Mouse (Mus musculus) activated CD4-positive, CD25-positive, alpha-beta regulatory T cell, adult 4 months (primary cell): ENCODE data around the gene Hoxb6. TPM values are rescaled to one million over a fixed set of nuclear protein-coding genes. Genes with fewer than 3 reads are reported as not detected.

Experiments used
- polyA plus RNA-seq, 2 experiments: library from polyadenylated mRNA; unstranded; fragments of 100-300 nt; shearing (Covaris generic); gene quantifications; one replicate each; pipeline ENCODE4 v1.2.1; 2017

Gene Hoxb6
- polyA plus RNA-seq, 2 experiments from 2014 or later, result not detected

Other genes starting within 250 kb of the Hoxb6 start
- gene Ube2z, start 227.1 kb upstream of the Hoxb6 start, polyA plus RNA-seq, result 1 to 10 TPM; 8.5 to 9.1 TPM
- 100 to 1,000 TPM; 362 to 459 TPM for gene Atp5g1, start 216.8 kb upstream of the Hoxb6 start, polyA plus RNA-seq
- not detected for gene Calcoco2, start 180.5 kb upstream of the Hoxb6 start, polyA plus RNA-seq
- gene Ttll6, start 158.7 kb upstream of the Hoxb6 start, polyA plus RNA-seq, result under 1 TPM in 1 of 2 experiments, not detected in 1; 0.11 TPM
- gene Hoxb13, start 98.2 kb upstream of the Hoxb6 start, polyA plus RNA-seq, result not detected
- under 1 TPM in 1 of 2 experiments, not detected in 1; 0.15 TPM for gene Hoxb9, start 21.0 kb upstream of the Hoxb6 start, polyA plus RNA-seq
- gene Hoxb8, start 10.6 kb upstream of the Hoxb6 start, polyA plus RNA-seq, result not detected
- gene Hoxb7, start 5.9 kb upstream of the Hoxb6 start, polyA plus RNA-seq, result not detected
- gene Hoxb5, start 10.9 kb downstream of the Hoxb6 start, polyA plus RNA-seq, result not detected
- gene Hoxb4, start 25.8 kb downstream of the Hoxb6 start, polyA plus RNA-seq, result 1 to 10 TPM in 1 of 2 experiments, under 1 TPM in 1; 0.98 to 1.1 TPM
- gene Hoxb3, start 30.9 kb downstream of the Hoxb6 start, polyA plus RNA-seq, result not detected
- gene Hoxb2, start 58.0 kb downstream of the Hoxb6 start, polyA plus RNA-seq, result not detected
- gene Hoxb1, start 73.3 kb downstream of the Hoxb6 start, polyA plus RNA-seq, result not detected
- gene Skap1, start 172.1 kb downstream of the Hoxb6 start, polyA plus RNA-seq, result 100 to 1,000 TPM; 615 to 687 TPM